Mouse (Mus musculus) embryonic facial prominence, embryonic 15.5 days (tissue): ENCODE measurements around the gene Fars2. TPM values are rescaled to one million over a fixed set of nuclear protein-coding genes. Genes with fewer than 3 reads are reported as not detected.

ENCODE experiments used
- ATAC-seq: fragments of 200-750 bp; cut with Nextera tagmentation; 2 replicates; pipeline ENCODE4 v1.8.0; 2017; ENCODE audit warnings: low read depth, moderate TSS enrichment; ENCODE audit not compliant: insufficient number of reproducible peaks, low FRiP score, low TSS enrichment
- H3K27ac ChIP-seq: fragments of 300-500 bp; sonication (generic); replicated peaks from 2 replicates; pipeline ENCODE4 v1.5.1; 2015; ENCODE audit warnings: mild to moderate bottlenecking, inconsistent platforms
- H3K27me3 ChIP-seq: fragments of 300-500 bp; sonication (generic); 2 replicates; pipeline ENCODE4 v1.6.1; 2015; ENCODE audit warnings: inconsistent platforms
- H3K36me3 ChIP-seq: fragments of 300-500 bp; sonication (generic); 2 replicates; pipeline ENCODE4 v1.6.1; 2015; ENCODE audit warnings: mild to moderate bottlenecking, inconsistent platforms
- H3K4me1 ChIP-seq: fragments of 300-500 bp; sonication (generic); 2 replicates; pipeline ENCODE4 v1.6.1; 2015; ENCODE audit warnings: inconsistent platforms
- H3K4me2 ChIP-seq: fragments of 300-500 bp; sonication (generic); replicated peaks from 2 replicates; pipeline ENCODE4 v1.6.1; 2015; ENCODE audit warnings: mild to moderate bottlenecking, inconsistent platforms
- H3K4me3 ChIP-seq: fragments of 300-500 bp; sonication (generic); replicated peaks from 2 replicates; pipeline ENCODE4 v1.5.1; 2015; ENCODE audit warnings: mild to moderate bottlenecking, inconsistent platforms
- H3K9ac ChIP-seq: fragments of 300-500 bp; sonication (generic); 2 replicates; pipeline ENCODE4 v1.6.1; 2015; ENCODE audit warnings: inconsistent platforms
- H3K9me3 ChIP-seq: fragments of 300-500 bp; sonication (generic); replicated peaks from 2 replicates; pipeline ENCODE4 v1.6.1; 2016; ENCODE audit warnings: inconsistent platforms
- WGBS: fragments of 180-500 bp; shearing (Covaris S2); methylation state at CpG from one replicate; pipeline ENCODE4 v1.1.7; 2015; 5-methylcytosine and 5-hydroxymethylcytosine counted together
- polyA plus RNA-seq: library from polyadenylated mRNA; unstranded; fragments of >200 nt; fragmentation: Nextera tagmentation; extraction: Ambion mirVana; gene quantifications from 2 replicates; pipeline ENCODE4 v1.2.1, GENCODE M21; 2015

The Fars2 gene
- polyA plus RNA-seq, 1 experiment from 2014 or later, result 34.1 TPM

DNA sequence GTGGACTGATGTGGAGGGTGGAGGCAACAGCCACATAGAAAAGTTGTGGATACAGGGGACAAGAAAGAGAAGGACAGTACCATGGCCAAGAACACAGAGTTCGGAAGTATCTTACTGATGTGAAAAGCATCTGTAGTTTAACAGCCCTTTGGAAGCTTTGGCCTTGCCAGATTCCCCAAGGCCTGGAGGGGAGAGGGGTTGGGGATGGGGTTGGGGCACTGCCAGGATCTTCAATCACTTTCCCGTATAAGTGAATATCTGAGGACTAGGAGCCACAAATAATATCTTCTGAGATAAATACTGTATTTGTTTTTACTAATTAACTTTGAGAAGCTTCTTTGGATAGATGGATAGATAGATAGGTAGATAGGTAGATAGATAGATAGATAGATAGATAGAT lies 351.8 kb downstream of the Fars2 start:
- Histone ChIP-seq H3K27me3 (no peaks in the 10 kb centered on the region), H3K9me3 (no peaks in the 10 kb centered on the region), H3K27ac (no peak overlapping the region), H3K9ac (no peak overlapping the region), H3K4me3 (no peak overlapping the region), H3K4me1 (no peaks in the 10 kb centered on the region), H3K36me3 (no peaks in the 10 kb centered on the region), H3K4me2 (no peak overlapping the region)
- 69% methylated on average over 2 of the region's 2 CpGs for WGBS
- ATAC-seq, result no peak

DNA sequence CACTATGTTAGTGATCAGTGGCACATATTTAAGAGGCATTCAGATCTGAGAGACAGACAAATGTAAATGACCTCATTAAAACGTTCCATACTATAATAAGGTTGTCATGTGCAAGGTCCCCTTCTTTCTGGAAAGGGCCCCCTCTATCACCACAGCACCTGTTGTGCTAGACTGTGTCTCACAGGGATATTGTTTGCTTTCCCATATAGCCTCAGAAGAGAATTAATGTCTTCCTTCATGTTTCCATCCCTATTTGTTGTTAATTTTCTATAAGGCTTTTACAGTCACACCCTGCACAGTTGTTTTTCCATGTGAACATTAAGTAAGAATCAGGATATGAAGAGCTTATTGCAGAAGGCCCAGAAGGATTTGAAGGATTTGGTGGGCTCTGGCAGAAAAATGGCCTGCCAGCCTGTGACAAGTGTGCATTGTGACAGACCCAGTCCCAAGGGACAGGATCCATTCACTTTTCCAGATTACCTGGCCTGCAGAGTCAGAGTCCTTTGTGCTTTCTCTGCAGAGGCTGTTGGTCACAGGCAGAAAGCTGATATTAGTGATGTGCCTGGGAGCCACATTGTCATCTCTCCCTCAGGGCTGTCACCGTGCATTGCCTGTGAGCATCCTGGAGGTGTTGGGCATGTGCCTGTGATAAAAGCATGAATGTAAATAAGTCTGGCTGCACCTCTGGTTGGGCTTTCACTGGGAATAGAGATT lies 352.4 kb downstream of the Fars2 start:
- no peaks in the 10 kb centered on the region for H3K27me3 ChIP-seq
- 61% methylated on average over 2 of the region's 2 CpGs for WGBS

DNA sequence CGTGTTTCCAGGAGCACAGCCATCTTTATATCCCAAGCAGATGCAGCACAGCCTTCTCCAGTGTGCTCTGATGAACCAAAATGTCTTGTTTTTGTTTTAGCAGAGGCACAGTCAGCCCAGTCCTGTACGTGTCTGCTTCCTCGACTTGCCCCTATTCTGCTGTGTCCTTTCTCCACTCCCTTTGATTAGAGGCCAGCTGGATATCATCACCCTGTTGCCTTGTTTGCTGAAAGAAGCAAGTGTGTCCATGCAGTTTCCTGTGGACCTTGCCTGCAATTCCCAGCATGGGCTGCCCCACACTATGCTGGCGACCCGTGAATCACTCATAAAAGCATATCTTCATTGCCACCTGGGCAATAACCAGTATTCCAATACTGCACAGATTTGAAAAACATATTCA lies 360.4 kb downstream of the Fars2 start:
- no peaks in the 10 kb centered on the region for H3K36me3 ChIP-seq
- 69% methylated on average over 5 of the region's 5 CpGs for WGBS
- no peak overlapping the region for H3K4me3 ChIP-seq
- no peak overlapping the region for H3K27ac ChIP-seq
- H3K9me3 ChIP-seq, result no peaks in the 10 kb centered on the region
- no peak overlapping the region for H3K9ac ChIP-seq
- no peak overlapping the region for H3K4me2 ChIP-seq
- no peaks in the 10 kb centered on the region for H3K4me1 ChIP-seq
- H3K27me3 ChIP-seq, result no peaks in the 10 kb centered on the region
- ATAC-seq, result no peak

More for the DNA sequence above, 352.4 kb downstream of the Fars2 start:
- no peak overlapping the region for H3K27ac ChIP-seq
- H3K36me3 ChIP-seq, result no peaks in the 10 kb centered on the region
- no peak for ATAC-seq
- H3K4me2 ChIP-seq, result no peak overlapping the region
- H3K9me3 ChIP-seq, result no peaks in the 10 kb centered on the region
- H3K4me3 ChIP-seq, result no peak overlapping the region
- no peaks in the 10 kb centered on the region for H3K4me1 ChIP-seq
- no peak overlapping the region for H3K9ac ChIP-seq

DNA sequence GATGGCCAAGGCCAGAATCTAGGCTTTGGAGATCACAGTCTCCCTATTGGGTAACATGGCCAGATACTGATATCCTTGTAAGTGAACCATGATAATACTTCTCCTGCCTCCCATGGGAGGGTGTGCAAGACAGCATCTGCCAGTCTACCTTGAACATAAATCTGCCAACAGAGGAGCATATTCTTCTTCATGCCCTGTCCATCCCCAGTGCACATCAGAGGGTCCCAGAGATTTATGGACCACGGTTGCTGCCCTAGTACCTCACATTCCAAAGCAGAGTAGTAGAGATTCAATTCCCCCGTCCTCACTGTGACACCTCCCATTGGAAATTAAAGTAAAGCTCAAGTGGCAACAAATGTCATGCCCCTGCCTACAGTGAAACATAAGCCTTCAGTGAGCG lies 361.0 kb downstream of the Fars2 start:
- H3K9ac ChIP-seq, result no peak overlapping the region
- H3K27ac ChIP-seq, result no peak overlapping the region
- H3K27me3 ChIP-seq, result no peaks in the 10 kb centered on the region
- H3K36me3 ChIP-seq, result no peaks in the 10 kb centered on the region
- no peaks in the 10 kb centered on the region for H3K4me1 ChIP-seq
- no peaks in the 10 kb centered on the region for H3K9me3 ChIP-seq
- ATAC-seq, result no peak
- WGBS, result 54% methylated on average over 3 of the region's 3 CpGs
- H3K4me2 ChIP-seq, result no peak overlapping the region
- no peak overlapping the region for H3K4me3 ChIP-seq

DNA sequence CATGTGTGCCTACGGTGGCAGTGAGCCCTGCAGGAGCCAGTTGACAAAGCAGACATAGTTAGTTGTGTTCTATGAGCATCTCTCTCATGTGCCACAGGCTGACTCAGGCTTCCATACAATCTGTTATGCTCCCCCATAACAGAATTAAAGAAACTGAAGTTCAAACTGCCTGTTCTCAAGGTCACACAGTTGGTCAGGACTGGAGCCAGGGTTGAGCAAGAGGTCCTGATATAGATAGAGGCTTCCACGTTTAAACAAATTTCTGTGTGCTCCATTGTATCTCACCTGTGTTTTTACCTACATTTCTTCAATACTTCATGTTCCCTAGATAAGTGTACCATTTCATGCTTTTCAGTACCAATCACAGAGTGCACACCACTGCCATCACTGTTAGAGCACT lies 362.9 kb downstream of the Fars2 start:
- Histone ChIP-seq H3K9ac (no peak overlapping the region), H3K9me3 (no peaks in the 10 kb centered on the region), H3K27ac (no peak overlapping the region), H3K27me3 (no peaks in the 10 kb centered on the region), H3K36me3 (no peaks in the 10 kb centered on the region), H3K4me2 (no peak overlapping the region), H3K4me1 (no peaks in the 10 kb centered on the region), H3K4me3 (no peak overlapping the region)
- WGBS, result 85% methylated on average over 2 of the region's 2 CpGs
- ATAC-seq, result no peak

DNA sequence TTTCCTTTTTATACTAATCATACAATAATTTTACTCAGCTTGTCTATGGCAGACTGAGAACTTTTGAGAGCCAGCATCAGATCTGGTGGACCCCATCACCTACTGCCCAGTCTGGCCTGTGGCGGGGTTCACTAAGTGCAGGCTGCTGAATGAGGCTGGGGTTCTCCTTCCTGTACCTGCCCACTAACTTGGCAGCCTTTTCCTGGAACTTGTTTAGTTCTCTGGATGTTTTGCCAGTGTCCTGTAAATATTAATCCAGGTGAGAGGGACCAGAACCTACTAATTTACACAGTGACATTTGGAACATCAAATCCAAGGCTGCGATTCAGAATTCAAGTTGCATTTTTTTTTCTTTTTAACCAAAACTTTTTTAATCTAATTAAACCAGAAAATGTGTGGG lies 367.2 kb downstream of the Fars2 start:
- no peak overlapping the region for H3K9ac ChIP-seq
- no peak for ATAC-seq
- H3K27ac ChIP-seq, result no peak overlapping the region
- H3K9me3 ChIP-seq, result no peaks in the 10 kb centered on the region
- no peak overlapping the region for H3K4me2 ChIP-seq
- H3K27me3 ChIP-seq, result no peaks in the 10 kb centered on the region
- no peaks in the 10 kb centered on the region for H3K36me3 ChIP-seq
- H3K4me1 ChIP-seq, result no peaks in the 10 kb centered on the region
- WGBS, result 88% methylated on average over 2 of the region's 2 CpGs
- H3K4me3 ChIP-seq, result no peak overlapping the region

DNA sequence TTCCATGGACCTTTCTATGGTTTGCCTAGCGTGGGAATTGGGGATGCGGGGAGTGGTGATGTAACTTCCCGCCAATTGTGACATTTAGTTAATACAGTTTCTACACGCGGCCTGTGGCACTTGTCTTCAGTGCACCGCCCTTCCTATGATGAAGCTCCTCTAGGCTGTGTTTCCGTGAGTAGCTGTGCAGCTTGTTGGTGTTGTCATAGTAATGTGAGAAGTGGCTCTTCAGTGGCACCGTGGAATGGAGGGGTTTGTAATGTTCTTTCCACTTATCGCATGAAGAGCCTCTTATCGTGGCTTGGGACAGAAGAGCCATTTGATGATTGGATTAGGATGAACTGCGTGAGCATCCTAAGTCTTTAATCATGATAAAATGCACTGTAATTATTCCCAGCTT lies 369.5 kb downstream of the Fars2 start:
- Histone ChIP-seq H3K27me3 (no peaks in the 10 kb centered on the region), H3K9ac (no peak overlapping the region), H3K36me3 (no peaks in the 10 kb centered on the region), H3K4me2 (no peak overlapping the region), H3K27ac (no peak overlapping the region), H3K9me3 (no peaks in the 10 kb centered on the region), H3K4me1 (no peaks in the 10 kb centered on the region; the same call in 1 of the 2 replicates), H3K4me3 (no peak overlapping the region)
- no peak for ATAC-seq
- 82% methylated on average over 11 of the region's 11 CpGs for WGBS

DNA sequence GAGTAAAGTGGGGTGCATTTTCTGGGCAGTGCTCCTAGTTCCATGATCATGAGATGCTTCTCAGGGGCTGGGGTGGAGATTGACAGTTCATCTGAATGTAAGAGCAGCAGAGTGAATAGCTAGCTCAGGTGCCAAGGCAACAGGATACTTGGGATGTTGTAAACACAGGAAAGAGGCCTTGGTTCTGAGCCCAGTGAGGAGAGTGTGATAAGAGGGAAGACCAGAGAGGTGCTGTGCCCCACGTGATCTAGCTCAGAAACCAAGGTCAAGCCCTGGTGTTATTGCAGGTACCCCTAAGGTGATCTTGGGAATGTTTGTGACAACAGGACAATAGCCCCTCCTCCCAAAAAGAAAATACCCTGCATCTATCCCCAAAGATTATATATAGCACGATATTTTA lies 372.2 kb downstream of the Fars2 start:
- Histone ChIP-seq H3K4me3 (no peak overlapping the region), H3K27ac (no peak overlapping the region), H3K4me1 (no peaks in the 10 kb centered on the region; the same call in none of the 2 replicates), H3K9me3 (no peaks in the 10 kb centered on the region), H3K36me3 (no peaks in the 10 kb centered on the region), H3K4me2 (no peak overlapping the region), H3K27me3 (no peaks in the 10 kb centered on the region), H3K9ac (no peak overlapping the region)
- 74% methylated on average over 2 of the region's 2 CpGs for WGBS
- no peak for ATAC-seq

DNA sequence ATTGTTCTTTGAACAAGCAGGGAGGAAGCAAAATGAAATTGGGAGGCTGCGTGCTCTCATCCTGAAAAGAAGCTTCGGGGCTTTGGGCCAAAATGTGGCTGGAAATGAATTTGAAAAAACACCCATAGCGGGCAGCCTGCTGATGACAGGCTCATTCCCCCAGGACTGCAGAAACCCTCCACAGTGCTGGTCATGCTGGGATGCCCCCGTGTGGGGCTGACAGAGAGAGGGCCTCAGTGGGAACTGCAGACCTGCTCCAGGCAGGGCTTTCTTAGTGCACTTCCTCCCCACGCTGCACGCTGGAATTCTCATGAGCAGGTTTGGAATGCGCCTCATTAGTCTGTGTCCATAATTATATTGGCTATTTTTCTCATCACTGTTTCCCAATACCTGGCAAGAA lies 373.4 kb downstream of the Fars2 start:
- H3K4me2 ChIP-seq, result no peak overlapping the region
- no peak overlapping the region for H3K4me3 ChIP-seq
- no peaks in the 10 kb centered on the region for H3K36me3 ChIP-seq
- H3K4me1 ChIP-seq, result no peaks in the 10 kb centered on the region; the same call in none of the 2 replicates
- 49% methylated on average over 7 of the region's 7 CpGs for WGBS
- H3K9ac ChIP-seq, result no peak overlapping the region
- H3K27ac ChIP-seq, result no peak overlapping the region
- no peaks in the 10 kb centered on the region for H3K9me3 ChIP-seq
- H3K27me3 ChIP-seq, result no peaks in the 10 kb centered on the region
- ATAC-seq, result no peak

DNA sequence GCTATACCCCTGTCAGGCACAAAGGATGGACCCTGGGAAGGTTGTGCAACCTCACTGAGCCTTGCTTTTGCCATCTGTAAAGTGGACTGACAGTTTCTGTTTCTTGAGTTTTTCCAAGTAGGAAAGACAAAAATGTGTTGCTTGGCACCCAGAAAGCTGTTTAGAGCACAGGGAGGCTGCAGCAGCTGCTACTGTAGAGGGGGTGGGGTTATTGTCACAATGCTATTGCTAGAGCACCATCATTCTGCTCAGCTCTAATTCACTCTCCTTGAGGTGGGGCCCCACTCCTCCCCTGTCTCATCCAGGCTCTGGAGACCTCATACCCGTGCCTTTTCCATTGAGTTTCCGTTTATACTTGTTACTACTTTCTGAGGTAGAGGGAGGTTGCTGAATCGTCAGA lies 375.2 kb downstream of the Fars2 start:
- no peak overlapping the region for H3K4me2 ChIP-seq
- no peak overlapping the region for H3K9ac ChIP-seq
- H3K27ac ChIP-seq, result no peak overlapping the region
- H3K36me3 ChIP-seq, result no peaks in the 10 kb centered on the region
- H3K4me3 ChIP-seq, result no peak overlapping the region
- H3K27me3 ChIP-seq, result no peaks in the 10 kb centered on the region
- ATAC-seq, result no peak
- whole genome bisulfite sequencing, result 75% methylated on average over 3 of the region's 3 CpGs
- H3K4me1 ChIP-seq, result no peaks in the 10 kb centered on the region; the same call in none of the 2 replicates
- no peaks in the 10 kb centered on the region for H3K9me3 ChIP-seq

DNA sequence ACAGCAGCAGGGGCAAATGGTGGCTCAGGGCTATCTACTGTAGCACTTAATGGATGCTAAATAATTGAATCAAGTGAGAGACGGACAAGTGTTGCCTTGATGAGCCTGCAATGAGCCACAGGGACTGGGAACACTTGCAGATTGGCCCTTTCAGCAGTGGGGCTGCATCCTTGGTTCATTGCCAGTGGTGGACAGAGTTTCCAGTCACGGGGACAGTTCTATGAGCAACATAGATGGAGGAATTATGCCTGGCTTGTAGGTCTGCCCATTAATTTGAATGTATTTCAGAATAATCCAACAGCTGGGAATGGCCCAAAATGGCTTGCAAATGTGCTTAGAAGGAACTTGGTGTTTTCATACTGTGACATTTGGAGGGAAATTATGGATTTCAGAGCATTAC lies 376.1 kb downstream of the Fars2 start:
- no peak for ATAC-seq
- WGBS, result 58% methylated on average over 2 of the region's 2 CpGs

DNA sequence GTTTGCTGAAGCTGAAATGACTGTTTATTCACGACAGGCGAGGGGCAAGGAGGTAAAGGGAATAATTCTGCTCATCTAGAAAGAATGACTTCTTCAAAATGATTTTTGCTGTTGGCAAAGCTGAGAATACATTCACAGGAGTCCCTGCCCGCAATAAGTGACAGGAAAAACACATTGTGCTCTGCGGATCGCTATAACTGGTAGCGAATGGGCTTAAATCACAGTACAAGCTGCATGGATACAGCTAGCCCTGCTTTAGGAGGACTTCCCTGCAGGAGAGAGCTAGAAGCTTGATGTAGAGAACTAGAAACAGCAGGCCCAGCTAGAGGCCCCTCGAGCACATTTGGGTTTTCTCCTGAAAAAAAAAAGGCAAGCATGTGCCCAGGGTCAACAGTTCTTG lies 376.6 kb downstream of the Fars2 start:
- no peaks in the 10 kb centered on the region; the same call in none of the 2 replicates for H3K4me1 ChIP-seq
- WGBS, result 81% methylated on average over 7 of the region's 7 CpGs
- H3K4me3 ChIP-seq, result no peak overlapping the region
- H3K9ac ChIP-seq, result no peak overlapping the region
- H3K9me3 ChIP-seq, result no peaks in the 10 kb centered on the region
- H3K27me3 ChIP-seq, result no peaks in the 10 kb centered on the region
- no peaks in the 10 kb centered on the region for H3K36me3 ChIP-seq
- H3K4me2 ChIP-seq, result no peak overlapping the region
- H3K27ac ChIP-seq, result no peak overlapping the region
- ATAC-seq, result no peak

More for the DNA sequence above, 376.1 kb downstream of the Fars2 start:
- H3K36me3 ChIP-seq, result no peaks in the 10 kb centered on the region
- no peak overlapping the region for H3K9ac ChIP-seq
- H3K27me3 ChIP-seq, result no peaks in the 10 kb centered on the region
- no peak overlapping the region for H3K4me3 ChIP-seq
- no peaks in the 10 kb centered on the region; the same call in none of the 2 replicates for H3K4me1 ChIP-seq
- H3K9me3 ChIP-seq, result no peaks in the 10 kb centered on the region
- H3K27ac ChIP-seq, result no peak overlapping the region
- H3K4me2 ChIP-seq, result no peak overlapping the region
